Mouse (Mus musculus): ENCODE results near the gene Dnajb8. TPM values are rescaled to one million over a fixed set of nuclear protein-coding genes. Genes with fewer than 3 reads are reported as not detected.

Dnajb8 gene
- polyA plus RNA-seq, 1 experiment: not detected

DNA sequence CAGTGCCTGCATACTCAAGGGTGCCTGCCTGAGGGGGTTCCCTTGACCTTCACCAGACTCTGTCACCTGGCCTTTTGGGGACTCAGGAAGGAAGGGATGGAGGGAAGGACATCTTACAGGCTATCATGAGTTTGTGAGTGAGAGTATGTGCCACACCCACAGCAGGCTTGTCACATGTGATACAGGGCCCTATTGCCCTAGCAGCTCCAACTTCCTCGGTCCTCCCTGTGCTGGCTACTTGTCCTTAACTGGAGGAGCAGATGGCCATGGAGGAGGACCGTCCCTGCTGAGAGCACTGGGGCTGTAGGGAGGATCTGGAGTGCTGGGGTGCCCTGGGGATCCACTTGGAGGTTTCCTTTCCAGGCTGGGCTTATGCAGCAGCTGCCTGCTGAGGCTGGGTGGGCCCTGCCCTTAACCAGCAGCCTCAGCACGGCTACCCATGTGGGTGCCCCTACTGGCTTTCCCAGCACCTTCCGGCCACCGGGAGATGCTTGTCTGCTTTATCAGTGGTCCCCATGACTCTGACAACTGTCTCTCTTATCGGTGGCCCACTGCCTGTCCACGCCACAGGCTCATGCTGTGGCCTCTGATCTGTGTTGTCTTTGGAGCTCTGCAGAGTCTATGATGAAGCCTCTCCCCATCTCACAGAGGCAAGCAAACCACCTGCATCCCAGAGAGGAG, 29.9 kb downstream of the Dnajb8 start:
- H3K27ac ChIP-seq (ENCODE audit: insufficient read depth, low read depth, low read length): no peak overlapping the region

DNA sequence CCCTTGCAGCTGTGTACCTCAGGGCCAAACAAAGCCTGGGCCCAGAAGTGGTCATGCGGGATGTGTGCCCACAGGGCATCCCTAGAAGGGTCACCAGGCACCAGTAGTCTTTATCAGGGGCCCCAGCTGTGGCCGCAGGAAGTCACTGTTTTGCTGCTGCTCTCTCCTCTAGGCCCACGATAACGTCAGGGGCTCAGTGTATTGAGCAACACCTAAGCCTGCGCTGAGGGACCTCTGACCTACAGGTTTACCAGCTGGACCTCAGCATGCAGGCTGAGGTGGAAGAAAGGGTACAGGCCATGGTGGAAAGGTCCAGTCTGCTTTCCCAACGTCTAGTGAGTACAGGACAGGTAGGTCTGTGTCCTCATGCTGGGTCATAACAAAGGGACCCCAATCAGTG, 32.0 kb downstream of the Dnajb8 start:
- Histone ChIP-seq H3K36me3 (ENCODE audit: control insufficient read depth, insufficient read depth, low read length) (no peaks in the 10 kb centered on the region), H3K4me3 (ENCODE audit: insufficient read depth, low read depth, low read length) (no peak overlapping the region), H3K27me3 (replicated peaks; ENCODE audit: control insufficient read depth, insufficient read depth, low read length) (no peaks in the 10 kb centered on the region), H3K27ac (ENCODE audit: insufficient read depth, low read depth, low read length) (no peak overlapping the region), H3K4me1 (ENCODE audit: control insufficient read depth, insufficient read depth, low read length) (no peaks in the 10 kb centered on the region)
- no peak for DNase-seq
- 78% methylated on average over 6 of the region's 6 CpGs for WGBS
- no peak for TF ChIP-seq POLR2A (IDR thresholded peaks at IDR 0.05; ENCODE audit: low read depth, low read length)
- TF ChIP-seq CTCF (conservative IDR thresholded peaks at IDR 0.05; ENCODE audit: insufficient read depth, insufficient read length, low read depth, low read length): no peak

More for the DNA sequence above, 29.9 kb downstream of the Dnajb8 start:
- TF ChIP-seq CTCF (conservative IDR thresholded peaks at IDR 0.05; ENCODE audit: insufficient read depth, insufficient read length, low read depth, low read length) (no peak), POLR2A (IDR thresholded peaks at IDR 0.05; ENCODE audit: low read depth, low read length) (no peak)
- DNase-seq: no peak
- H3K36me3 ChIP-seq (ENCODE audit: control insufficient read depth, insufficient read depth, low read length): no peaks in the 10 kb centered on the region
- no peaks in the 10 kb centered on the region for H3K4me1 ChIP-seq (ENCODE audit: control insufficient read depth, insufficient read depth, low read length)
- WGBS: 85% methylated on average over 7 of the region's 7 CpGs
- H3K4me3 ChIP-seq (ENCODE audit: insufficient read depth, low read depth, low read length): no peak overlapping the region
- no peaks in the 10 kb centered on the region for H3K27me3 ChIP-seq (replicated peaks; ENCODE audit: control insufficient read depth, insufficient read depth, low read length)

DNA sequence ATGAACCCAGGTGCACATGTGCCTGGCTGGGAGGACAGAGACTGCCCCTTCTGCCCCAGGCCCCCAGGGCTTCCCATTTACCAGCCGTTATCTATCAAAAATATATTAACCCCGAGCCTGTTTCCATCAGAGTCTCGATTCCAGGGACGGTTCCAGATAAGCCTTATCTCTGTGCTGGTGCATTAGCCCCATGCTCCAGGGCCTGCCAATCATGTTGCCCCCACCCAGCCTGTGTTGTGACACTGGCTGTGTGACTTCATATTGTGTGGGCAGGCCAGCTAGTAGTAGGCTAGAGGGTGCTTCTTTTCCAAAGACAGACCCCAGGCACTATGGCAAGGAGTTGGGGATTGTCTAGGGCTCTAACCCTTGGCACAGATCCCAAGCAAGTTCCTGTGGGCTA, 33.4 kb downstream of the Dnajb8 start:
- H3K27ac ChIP-seq (ENCODE audit: insufficient read depth, low read depth, low read length): no peak overlapping the region
- WGBS: 86% methylated on average over 4 of the region's 4 CpGs
- H3K36me3 ChIP-seq (ENCODE audit: control insufficient read depth, insufficient read depth, low read length): no peaks in the 10 kb centered on the region
- no peak for DNase-seq
- H3K4me1 ChIP-seq (ENCODE audit: control insufficient read depth, insufficient read depth, low read length): no peaks in the 10 kb centered on the region
- no peaks in the 10 kb centered on the region for H3K27me3 ChIP-seq (replicated peaks; ENCODE audit: control insufficient read depth, insufficient read depth, low read length)
- no peak for TF ChIP-seq CTCF (conservative IDR thresholded peaks at IDR 0.05; ENCODE audit: insufficient read depth, insufficient read length, low read depth, low read length)
- TF ChIP-seq POLR2A (IDR thresholded peaks at IDR 0.05; ENCODE audit: low read depth, low read length): no peak
- H3K4me3 ChIP-seq (ENCODE audit: insufficient read depth, low read depth, low read length): no peak overlapping the region

DNA sequence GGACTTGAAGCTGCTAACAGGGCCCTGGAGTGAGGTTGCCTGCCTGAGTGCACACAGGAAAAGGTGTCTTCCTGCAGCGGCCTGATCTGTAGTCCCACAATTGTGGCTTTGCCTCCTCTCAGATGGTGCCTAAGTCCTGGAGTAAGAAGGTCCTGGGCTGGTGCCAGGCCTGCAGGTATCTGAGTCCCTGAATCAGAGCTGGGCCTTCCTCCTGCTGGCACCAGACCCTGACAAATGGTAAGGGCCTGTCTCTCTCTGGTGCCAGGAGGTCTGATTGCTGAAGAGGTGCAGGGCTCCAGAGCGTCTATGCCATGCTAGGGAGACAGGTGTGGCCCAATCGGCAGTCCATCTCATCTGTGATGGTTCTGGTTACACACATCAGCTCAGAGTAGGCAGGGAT, 37.6 kb downstream of the Dnajb8 start:
- no peak overlapping the region for H3K27ac ChIP-seq (ENCODE audit: insufficient read depth, low read depth, low read length)
- no peak overlapping the region for H3K4me3 ChIP-seq (ENCODE audit: insufficient read depth, low read depth, low read length)
- DNase-seq: no peak
- H3K27me3 ChIP-seq (replicated peaks; ENCODE audit: control insufficient read depth, insufficient read depth, low read length): no peaks in the 10 kb centered on the region
- no peaks in the 10 kb centered on the region for H3K36me3 ChIP-seq (ENCODE audit: control insufficient read depth, insufficient read depth, low read length)
- 86% methylated on average over 3 of the region's 3 CpGs for WGBS
- no peaks in the 10 kb centered on the region for H3K4me1 ChIP-seq (ENCODE audit: control insufficient read depth, insufficient read depth, low read length)
- TF ChIP-seq CTCF (conservative IDR thresholded peaks at IDR 0.05; ENCODE audit: insufficient read depth, insufficient read length, low read depth, low read length) (no peak), POLR2A (IDR thresholded peaks at IDR 0.05; ENCODE audit: low read depth, low read length) (no peak)

DNA sequence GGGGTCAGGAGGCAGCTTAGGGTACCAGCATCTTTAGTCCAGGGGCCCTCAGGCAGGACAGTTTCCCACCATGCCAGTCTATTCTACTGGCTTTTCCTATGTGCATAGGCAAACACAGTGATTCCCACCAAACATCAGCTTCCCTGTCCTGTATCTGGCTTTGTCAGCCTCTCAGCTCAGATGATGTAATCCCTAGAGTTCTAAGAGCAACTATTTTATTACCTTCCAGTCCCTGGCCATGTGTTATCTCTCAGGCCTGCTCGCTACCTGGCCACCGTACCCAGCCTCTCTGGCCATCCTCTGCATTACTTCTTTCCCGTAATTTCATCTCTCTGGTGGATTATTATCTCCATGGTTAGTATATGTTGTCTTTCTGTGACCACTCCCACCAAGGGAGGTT, 38.6 kb downstream of the Dnajb8 start:
- H3K4me3 ChIP-seq (ENCODE audit: insufficient read depth, low read depth, low read length): no peak overlapping the region
- H3K4me1 ChIP-seq (ENCODE audit: control insufficient read depth, insufficient read depth, low read length): no peaks in the 10 kb centered on the region
- TF ChIP-seq POLR2A (IDR thresholded peaks at IDR 0.05; ENCODE audit: low read depth, low read length): no peak
- no peak for TF ChIP-seq CTCF (conservative IDR thresholded peaks at IDR 0.05; ENCODE audit: insufficient read depth, insufficient read length, low read depth, low read length)
- no peak for DNase-seq
- no peaks in the 10 kb centered on the region for H3K27me3 ChIP-seq (replicated peaks; ENCODE audit: control insufficient read depth, insufficient read depth, low read length)
- H3K36me3 ChIP-seq (ENCODE audit: control insufficient read depth, insufficient read depth, low read length): no peaks in the 10 kb centered on the region
- WGBS: 97% methylated on average over 3 of the region's 3 CpGs
- no peak overlapping the region for H3K27ac ChIP-seq (ENCODE audit: insufficient read depth, low read depth, low read length)

GRCm38 (mm10) chr6:88262160-88262559, 40.1 kb downstream of the Dnajb8 start:
- no peaks in the 10 kb centered on the region for H3K36me3 ChIP-seq (ENCODE audit: control insufficient read depth, insufficient read depth, low read length)
- no peak overlapping the region for H3K4me3 ChIP-seq (ENCODE audit: insufficient read depth, low read depth, low read length)
- no peak for DNase-seq
- no peak for TF ChIP-seq POLR2A (IDR thresholded peaks at IDR 0.05; ENCODE audit: low read depth, low read length)
- no peak for TF ChIP-seq CTCF (conservative IDR thresholded peaks at IDR 0.05; ENCODE audit: insufficient read depth, insufficient read length, low read depth, low read length)
- no peak overlapping the region for H3K27ac ChIP-seq (ENCODE audit: insufficient read depth, low read depth, low read length)
- no peaks in the 10 kb centered on the region for H3K4me1 ChIP-seq (ENCODE audit: control insufficient read depth, insufficient read depth, low read length)
- 82% methylated on average over 9 of the region's 9 CpGs for WGBS
- no peaks in the 10 kb centered on the region for H3K27me3 ChIP-seq (replicated peaks; ENCODE audit: control insufficient read depth, insufficient read depth, low read length)

DNA sequence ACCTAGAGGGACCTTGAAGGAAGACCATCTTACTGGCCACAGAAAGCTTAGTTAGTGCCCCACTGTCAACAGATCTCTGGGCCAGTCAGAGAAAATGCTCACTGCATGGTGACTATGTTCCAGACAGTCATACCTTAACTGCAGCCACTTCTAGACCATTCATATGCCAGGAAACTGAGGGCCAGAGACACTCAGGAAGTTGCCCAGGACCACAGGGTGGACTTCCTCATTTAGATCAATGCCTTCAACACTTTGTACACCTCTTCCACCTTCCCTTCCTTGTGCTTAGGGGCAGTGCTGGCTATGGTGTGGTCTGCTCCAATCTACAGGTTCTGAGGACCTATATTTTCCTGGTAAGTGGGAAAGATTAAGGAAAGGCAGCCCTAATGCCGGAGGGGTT, 43.3 kb downstream of the Dnajb8 start:
- WGBS: 93% methylated on average over 1 of the region's 1 CpGs

More for the DNA sequence above, 43.3 kb downstream of the Dnajb8 start:
- TF ChIP-seq POLR2A (IDR thresholded peaks at IDR 0.05; ENCODE audit: low read depth, low read length) (no peak), CTCF (conservative IDR thresholded peaks at IDR 0.05; ENCODE audit: insufficient read depth, insufficient read length, low read depth, low read length) (no peak)
- DNase-seq: no peak
- no peaks in the 10 kb centered on the region for H3K36me3 ChIP-seq (ENCODE audit: control insufficient read depth, insufficient read depth, low read length)
- no peaks in the 10 kb centered on the region for H3K27me3 ChIP-seq (replicated peaks; ENCODE audit: control insufficient read depth, insufficient read depth, low read length)
- H3K27ac ChIP-seq (ENCODE audit: insufficient read depth, low read depth, low read length): no peak overlapping the region
- H3K4me1 ChIP-seq (ENCODE audit: control insufficient read depth, insufficient read depth, low read length): no peaks in the 10 kb centered on the region
- no peak overlapping the region for H3K4me3 ChIP-seq (ENCODE audit: insufficient read depth, low read depth, low read length)
